Mouse (Mus musculus): ENCODE results near the gene Ppard. TPM values are rescaled to one million over a fixed set of nuclear protein-coding genes. Genes with fewer than 3 reads are reported as not detected.

Ppard gene
- total RNA-seq, 1 experiment from 2014 or later: 36.3 TPM

- peak; percentile 79 for DNase-seq
Observed at GRCm38 (mm10) chr17:28341091-28341490, 108.6 kb downstream of the Ppard start.

DNA sequence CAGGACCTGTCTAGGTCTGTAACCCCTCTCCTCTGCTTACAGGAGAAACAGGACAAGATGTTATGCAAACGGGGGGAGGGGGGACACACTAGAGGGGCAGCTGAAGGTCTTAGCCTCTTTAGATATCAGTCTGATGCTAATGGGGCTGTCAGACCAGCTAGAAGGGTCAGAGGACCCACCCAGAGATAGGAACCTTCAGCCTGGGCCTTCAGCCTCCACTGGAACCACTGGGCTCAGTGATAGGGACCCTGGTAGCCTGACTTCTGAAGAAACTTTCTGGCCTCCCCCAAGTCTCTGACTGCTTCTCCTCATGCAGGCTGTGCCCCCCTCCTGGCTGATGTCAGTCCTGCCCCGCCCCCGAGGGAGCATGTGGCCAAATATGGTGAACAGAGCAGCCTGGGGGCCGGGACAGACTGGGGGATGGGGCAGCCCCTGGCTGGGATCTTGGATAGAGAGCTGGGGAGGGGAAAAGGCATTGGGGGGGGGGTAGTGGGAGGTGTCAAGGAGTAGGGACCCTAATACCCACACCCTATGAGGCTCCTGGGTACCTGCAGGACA is 111.6 kb downstream of the Ppard start:
- DNase-seq: no peak

DNA sequence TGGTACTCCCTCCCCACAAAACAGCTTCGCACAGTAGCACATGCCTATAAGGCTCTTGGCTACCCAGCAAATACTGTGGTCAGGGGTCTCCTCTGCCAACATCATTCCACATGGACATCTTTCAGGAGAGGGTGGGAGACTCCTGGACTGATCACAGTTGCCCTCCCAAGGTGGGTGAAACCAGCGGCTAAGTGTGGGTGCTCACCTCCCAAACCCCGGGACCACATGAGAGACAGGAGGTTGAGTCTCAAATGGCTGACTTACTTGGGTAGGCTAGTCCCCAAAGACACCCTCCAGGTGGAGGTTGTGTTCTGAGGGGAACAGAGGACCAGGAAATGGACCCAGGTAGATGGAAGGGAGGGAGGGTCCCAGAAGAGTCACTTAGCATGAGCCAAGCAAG is 112.2 kb downstream of the Ppard start:
- no peak for DNase-seq

- DNase-seq: no peak
Observed at GRCm38 (mm10) chr17:28345271-28345721, 112.8 kb downstream of the Ppard start.

DNA sequence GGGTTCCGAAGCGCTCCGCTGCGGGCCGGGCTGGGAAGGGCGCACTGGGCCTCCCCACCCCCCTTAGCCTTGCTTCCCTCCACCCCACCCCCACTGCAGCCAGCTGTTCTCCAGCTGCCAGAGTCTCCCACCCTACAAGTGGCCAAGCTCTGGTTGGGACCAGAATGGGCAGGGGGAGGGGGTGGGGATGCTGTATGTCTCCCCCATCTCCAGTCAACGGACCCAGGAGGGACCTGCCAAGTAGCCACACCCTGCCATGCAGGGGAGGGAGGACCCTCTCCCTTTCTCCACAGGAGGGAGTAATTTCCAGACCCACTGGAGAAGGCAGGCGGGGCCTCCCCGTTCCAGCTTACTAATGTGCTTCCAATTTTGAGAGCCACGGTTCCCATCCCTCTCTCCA is 113.4 kb downstream of the Ppard start:
- no peak for DNase-seq

DNA sequence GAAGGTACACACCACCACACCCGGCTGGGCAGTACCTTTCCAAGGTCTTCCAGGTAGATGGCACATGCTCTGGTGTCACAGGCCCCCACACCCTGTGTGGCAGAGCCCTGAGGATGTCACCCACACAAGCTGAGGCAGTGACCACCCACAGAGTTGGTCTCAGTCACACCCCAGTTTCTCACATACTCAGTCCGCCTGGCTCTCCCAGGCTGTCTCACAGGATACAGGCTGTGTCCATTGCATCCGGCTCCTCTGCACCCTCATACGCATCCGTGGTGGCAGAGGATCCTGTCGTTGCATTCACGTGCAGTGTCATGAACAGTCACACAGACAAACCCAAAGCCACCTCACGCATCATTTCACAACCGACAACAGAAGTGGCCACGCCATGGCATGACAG is 114.8 kb downstream of the Ppard start:
- no peak for DNase-seq

- DNase-seq: no peak
Observed at GRCm38 (mm10) chr17:28348211-28348610, 115.7 kb downstream of the Ppard start.

GRCm38 (mm10) chr17:28349264-28349880 is 116.9 kb downstream of the Ppard start:
- no peak for DNase-seq

GRCm38 (mm10) chr17:28349901-28350465 is 117.5 kb downstream of the Ppard start:
- DNase-seq: peak; percentile 54

GRCm38 (mm10) chr17:28350466-28351352 is 118.2 kb downstream of the Ppard start, which contains the start of gene Tead3:
TSS of gene Tead3 (minus strand) at chr17:28350817.
- peak; percentile 87 for DNase-seq

Other genes starting within 250 kb of the Ppard start
- not detected in 2 replicates for gene Tcp11, start 152.1 kb upstream of the Ppard start, total RNA-seq (2021)
- 23.1 and 28.0 TPM in 2 replicates for gene Scube3, start 90.6 kb upstream of the Ppard start, total RNA-seq (2021)
- 41.5 and 45.5 TPM in 2 replicates for gene Zfp523, start 55.6 kb upstream of the Ppard start, total RNA-seq (2021)
- gene Def6, start 24.9 kb upstream of the Ppard start, total RNA-seq (2021): 1.8 and 3.1 TPM in 2 replicates
- 34.6 and 35.0 TPM in 2 replicates for gene Fance, start 80.8 kb downstream of the Ppard start, total RNA-seq (2021)
- gene Rpl10a, start 95.8 kb downstream of the Ppard start, total RNA-seq (2021): 789 and 848 TPM in 2 replicates
- 10.4 and 13.6 TPM in 2 replicates for gene Tead3, start 118.1 kb downstream of the Ppard start, total RNA-seq (2021)
- gene Tulp1, start 132.5 kb downstream of the Ppard start, total RNA-seq (2021): not detected in 2 replicates

Measured in adrenal gland, postnatal 25 days (tissue).